Mouse (Mus musculus): ENCODE measurements around the gene Ctsa.

Ctsa gene

DNA sequence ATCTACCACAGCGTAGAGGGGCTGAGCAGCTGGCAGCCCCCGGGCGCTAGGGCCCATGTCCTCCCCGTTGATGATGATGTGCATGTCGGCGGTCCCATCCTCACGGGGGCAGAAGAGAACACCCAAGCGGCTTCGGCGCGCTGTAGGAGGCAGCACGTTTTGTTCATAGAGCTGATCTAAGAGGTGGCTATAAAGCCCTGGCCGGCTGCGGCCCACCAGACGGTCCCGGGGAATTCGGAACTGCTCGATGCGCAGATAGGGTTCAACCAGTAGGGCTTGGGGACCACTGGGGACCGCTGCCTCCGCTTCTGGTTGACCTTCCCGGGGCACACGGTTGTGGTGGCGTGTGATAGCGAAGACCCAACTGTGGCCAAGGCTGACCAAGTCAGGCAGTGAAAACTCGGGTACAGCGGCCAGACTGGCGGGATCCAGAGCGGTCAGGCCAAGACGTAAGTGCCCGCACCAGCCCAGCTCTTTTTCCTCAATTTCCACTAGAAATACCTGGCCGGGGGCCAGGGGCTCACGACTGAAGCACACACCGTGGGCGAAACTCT is at the start of gene Ctsa:
Gene Ctsa (plus strand): TSS at position 126 of the 554 bp plus-strand sequence.
- in situ Hi-C loops (cut with MboI; ENCODE audit: unreplicated experiment in 2 of 2): loop anchor here (5.0 kb wide), 4 partner anchors 39 to 79 kb away; partner anchors contain the start of genes Pcif1 (in 1 of the 2) and Zfp335 (in 1 of the 2)

DNA sequence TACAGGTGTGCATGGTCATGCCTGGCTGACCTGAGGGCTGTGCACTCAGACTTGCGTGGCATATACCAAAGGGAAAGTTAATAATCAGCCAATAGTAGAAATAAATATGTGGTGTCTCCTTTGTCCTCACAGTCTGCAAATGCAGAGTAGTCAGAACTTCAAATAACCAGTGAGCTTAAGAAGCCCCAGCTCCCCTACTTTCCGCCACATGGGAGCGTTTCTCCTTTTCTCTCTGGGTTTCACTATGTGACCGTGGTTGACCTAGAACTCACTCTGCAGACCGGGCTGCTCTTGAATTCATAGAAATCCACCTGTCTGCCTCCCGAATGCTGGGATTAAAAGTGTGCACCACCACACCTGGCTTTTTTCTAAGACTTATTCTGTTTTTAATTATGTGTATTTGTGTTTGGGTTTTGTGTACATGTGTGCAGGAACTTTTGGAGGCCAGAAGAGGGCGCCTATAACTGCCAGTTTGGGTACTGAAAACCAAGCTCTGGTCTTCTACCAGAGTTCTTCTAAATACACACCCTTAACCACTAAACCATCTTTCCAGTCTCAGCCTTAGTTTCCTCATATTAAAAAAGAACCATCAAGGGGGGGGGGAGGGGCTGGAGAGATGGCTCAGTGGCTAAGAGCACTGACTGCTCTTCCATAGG is 48.6 kb upstream of the Ctsa start:
- in situ Hi-C loops (cut with MboI; ENCODE audit: unreplicated experiment in 2 of 2): loop anchor here in 1 of 2 experiments (25.0 kb wide), 1 partner anchor 503 kb away; the partner anchor contains the start of gene Slc35c2

DNA sequence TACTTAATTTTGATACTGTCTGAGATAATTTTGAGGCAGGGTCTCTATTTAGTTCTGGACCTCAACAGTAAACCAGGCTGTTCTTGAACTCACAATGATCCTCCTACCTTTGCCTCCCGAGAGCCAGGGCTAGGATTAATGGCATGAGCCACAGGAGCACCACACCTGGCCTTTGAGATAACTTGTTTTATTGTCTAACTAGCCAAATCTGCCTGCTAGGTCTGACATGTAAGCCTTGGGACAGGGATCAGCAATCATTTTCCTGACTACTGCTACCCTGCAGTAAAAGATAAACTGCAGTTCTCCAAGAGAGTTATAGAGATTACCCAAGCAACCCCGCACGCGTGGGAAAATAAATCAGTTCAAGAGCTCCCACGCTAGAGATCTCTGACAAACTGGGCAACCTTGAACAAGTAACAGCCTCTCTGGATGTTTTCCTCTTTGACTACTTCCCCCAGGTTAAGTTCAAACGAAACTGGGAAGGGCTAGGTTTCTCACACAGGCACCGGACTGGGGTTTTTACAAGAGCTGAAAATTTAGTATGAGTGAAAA is 47.7 kb upstream of the Ctsa start:
- in situ Hi-C loops (cut with MboI; ENCODE audit: unreplicated experiment in 2 of 2): loop anchor here in 1 of 2 experiments (25.0 kb wide), 1 partner anchor 502 kb away; the partner anchor contains the start of gene Slc35c2

DNA sequence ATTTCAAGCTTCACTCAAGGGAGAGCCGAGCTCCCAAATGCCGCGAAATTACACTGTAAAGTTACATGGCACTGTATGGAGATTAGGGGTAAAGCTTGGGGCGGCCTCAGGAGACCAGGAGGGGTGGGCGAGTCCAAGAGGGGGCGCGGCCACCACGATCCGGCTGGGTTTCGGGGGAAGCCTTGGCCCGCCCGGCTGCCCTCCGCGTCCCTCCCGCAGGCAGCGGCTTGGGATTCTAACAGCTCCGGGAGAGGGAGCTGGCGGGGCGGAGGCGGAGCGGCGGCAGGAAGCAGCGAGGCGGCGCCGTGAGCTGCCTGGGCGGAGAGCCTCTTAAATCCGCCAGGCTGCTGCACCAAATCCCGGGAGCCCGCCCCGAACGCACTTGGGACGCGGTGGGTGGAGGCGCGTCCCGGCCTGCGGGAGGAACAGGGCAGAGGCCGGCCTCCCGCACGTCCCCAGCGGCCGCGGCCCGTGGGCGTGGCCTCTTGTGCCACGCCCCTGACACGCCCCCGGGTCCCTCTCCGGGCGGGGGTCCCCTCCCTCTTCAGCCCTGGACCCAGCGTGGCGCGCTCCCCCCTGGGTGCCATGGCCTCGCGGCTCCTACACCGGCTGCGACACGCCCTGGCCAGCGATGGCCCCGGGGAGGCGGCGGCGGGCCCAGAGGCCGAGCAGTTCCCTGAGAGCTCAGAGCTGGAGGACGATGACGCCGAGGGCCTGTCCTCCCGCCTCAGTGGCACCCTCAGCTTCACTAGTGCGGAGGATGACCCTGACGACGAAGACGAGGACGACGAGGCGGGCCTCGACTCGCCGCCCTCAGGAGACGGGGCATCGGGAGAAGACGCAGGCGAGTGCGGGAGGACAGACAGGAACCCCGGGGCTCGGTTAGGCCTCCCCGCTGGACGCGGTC is 46.9 kb upstream of the Ctsa start, which contains the start of gene Snx21:
Gene Snx21 (plus strand): TSS at position 343 of the 907 bp plus-strand sequence.
- in situ Hi-C loops (cut with MboI; ENCODE audit: unreplicated experiment in 2 of 2): loop anchor here in 1 of 2 experiments (25.0 kb wide), 1 partner anchor 502 kb away; the partner anchor contains the start of gene Slc35c2

DNA sequence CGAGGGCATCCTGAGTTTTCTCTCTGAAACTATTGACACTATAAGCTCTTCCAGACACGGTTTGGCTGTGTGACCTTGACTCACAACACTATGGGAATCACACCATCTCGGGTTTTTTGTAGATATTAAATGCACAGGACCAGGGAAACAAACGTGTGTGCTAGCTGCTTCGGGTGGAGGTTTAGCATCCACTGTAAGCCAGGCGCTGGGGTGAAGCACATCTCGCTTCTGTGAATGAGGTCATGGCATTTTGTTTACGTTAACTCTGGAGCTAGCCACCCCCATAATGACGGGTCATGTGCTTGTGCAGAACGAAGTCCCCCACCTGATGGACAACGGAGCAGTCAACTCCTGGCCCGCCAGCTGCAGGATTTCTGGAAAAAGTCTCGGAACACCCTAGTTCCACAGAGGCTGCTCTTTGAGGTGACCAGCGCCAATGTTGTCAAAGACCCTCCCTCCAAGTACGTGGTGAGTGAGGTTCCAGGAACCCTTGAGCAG is 46.2 kb upstream of the Ctsa start:
- in situ Hi-C loops (cut with MboI; ENCODE audit: unreplicated experiment in 2 of 2): loop anchor here in 1 of 2 experiments (25.0 kb wide), 1 partner anchor 501 kb away; the partner anchor contains the start of gene Slc35c2

DNA sequence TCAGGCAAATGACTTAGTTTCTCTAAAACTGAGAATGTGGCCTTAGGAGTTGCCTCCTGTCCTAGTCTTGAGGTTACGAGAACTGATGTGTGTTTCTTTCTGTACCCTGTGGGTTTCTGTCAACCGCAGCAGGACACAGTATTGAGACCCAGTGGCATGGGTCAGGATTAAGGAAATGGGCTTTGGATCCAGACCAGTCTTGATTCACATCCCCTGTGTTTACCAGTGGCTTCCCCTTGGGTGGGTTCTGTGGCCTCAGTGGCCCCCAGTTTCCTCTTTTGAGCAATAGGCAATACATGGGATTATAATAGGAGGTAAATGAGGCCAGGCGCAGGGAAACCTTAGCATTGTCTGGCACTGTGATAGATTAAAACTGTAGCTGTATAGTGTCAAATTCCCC is 45.6 kb upstream of the Ctsa start:
- in situ Hi-C loops (cut with MboI; ENCODE audit: unreplicated experiment in 2 of 2): loop anchor here in 1 of 2 experiments (25.0 kb wide), 1 partner anchor 500 kb away; the partner anchor contains the start of gene Slc35c2

DNA sequence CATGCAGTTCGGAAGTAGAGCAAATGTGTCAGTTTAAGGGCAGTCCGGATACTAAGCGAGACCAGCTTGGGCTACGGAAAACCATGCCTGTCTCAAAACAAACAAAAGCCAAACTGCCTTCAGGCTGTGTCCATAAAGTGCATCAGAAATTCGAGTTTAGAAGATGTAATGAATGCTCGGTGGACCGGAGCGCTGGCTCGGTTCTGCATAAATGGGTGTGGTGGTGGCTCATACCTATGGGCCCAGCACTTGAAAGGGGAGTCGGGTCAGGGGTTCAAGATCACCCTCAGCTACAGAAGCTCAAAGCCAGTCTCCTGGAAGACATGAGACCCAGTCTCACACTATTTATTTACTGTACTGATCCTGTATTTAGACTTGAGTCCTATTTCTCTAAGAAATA is 44.9 kb upstream of the Ctsa start:
- in situ Hi-C loops (cut with MboI; ENCODE audit: unreplicated experiment in 2 of 2): loop anchor here in 1 of 2 experiments (25.0 kb wide), 1 partner anchor 500 kb away; the partner anchor contains the start of gene Slc35c2

DNA sequence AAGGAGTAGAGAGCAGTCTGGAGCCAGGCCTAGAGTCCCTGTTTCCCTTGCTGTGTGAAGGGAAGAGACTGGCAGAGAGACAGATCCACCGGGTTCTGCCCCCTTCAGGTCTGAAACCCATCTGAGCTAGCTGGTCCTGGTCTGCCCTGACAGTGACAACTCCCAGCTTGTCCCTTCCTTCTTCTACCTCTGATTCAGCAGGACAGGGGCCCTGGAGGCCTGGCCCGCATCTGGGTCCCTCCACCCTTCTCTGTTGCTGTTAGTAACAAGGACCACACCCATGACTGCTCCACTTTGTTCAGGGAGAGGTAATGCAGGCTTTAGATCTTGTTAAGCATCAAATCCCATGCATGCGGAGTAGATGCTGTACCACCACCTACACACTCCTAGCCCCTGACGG is 44.3 kb upstream of the Ctsa start:
- in situ Hi-C loops (cut with MboI; ENCODE audit: unreplicated experiment in 2 of 2): loop anchor here in 1 of 2 experiments (25.0 kb wide), 1 partner anchor 499 kb away; the partner anchor contains the start of gene Slc35c2

DNA sequence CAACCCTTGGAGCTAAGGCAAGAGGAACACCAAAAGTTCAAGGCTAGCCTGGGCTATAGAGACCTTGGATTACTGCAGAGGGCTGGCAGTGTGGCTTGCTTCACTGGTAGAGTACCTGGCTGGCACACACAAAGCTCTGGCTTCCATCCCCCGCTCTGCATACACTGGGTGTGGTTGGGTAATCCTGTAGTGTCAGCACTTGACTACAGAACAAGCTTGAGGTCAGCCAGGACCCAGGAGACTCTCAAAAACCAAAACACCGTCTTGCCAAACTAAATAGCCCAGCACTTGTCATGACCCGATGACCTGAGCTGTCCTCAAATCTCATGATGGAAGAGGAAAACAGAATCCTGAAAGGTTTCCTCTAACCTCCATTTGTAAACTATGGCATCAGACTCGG is 42.2 kb upstream of the Ctsa start:
- in situ Hi-C loops (cut with MboI; ENCODE audit: unreplicated experiment in 2 of 2): loop anchor here (5.0 to 25.0 kb wide), 4 partner anchors 116 to 497 kb away; partner anchors contain the start of genes Eppin (in 1 of the 2), Slc35c2 (in 1 of the 2) and Wfdc11 (in 1 of the 2)

DNA sequence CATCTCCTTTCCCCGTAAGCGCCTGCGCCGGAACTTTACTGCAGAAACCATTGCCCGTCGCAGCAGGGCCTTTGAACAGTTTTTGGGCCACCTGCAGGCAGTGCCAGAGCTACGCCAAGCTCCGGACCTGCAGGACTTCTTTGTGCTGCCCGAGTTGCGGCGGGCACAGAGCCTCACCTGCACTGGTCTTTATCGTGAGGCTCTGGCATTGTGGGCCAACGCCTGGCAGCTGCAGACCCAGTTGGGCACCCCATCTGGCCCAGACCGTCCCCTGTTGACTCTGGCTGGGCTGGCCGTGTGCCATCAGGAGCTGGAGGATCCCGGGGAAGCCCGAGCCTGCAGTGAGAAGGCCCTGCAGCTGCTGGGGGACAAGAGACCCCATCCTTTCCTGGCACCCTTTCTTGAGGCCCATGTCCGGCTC is 40.8 kb upstream of the Ctsa start:
- in situ Hi-C loops (cut with MboI; ENCODE audit: unreplicated experiment in 2 of 2): loop anchor here (5.0 to 25.0 kb wide), 4 partner anchors 117 to 495 kb away; partner anchors contain the start of genes Eppin (in 1 of the 2), Slc35c2 (in 1 of the 2) and Wfdc11 (in 1 of the 2)

DNA sequence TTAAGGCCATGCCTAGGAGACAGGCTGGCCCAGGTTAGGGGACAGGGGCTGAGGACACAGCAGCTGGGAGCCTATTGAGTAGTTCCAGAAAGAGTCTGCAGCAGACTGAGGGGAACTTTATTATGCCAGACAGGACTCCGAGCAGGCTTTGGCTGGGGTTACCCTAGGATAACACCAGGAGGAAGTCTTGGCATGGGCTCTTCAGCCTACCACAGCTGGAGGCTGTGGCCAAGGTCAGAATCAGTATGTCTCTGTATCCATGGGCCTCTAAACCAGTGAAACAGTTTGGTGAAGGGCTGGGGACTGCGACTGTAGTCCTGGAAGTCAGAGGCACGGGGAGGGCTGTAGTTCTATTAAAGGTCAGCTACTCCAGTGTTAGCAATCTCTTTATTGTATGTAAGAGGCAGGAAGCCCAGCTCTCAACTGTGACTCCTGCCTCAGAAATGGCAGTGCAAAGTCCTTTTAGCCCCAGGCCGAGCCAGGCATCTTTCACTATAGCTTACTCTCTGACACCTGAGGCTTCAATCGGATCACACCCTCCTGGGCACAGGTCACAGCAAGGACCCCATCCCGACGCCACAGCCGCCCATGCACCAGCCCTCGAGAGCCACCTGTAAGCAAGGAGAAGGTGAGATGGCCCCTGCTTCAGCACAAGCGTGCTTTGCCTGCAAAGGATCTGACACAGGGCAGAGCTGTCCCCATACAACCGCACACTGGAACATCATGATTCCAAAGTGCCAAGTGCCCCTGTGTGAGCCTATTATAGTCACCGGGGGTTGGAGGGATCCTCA is 40.1 kb upstream of the Ctsa start:
- in situ Hi-C loops (cut with MboI; ENCODE audit: unreplicated experiment in 2 of 2): loop anchor here (5.0 to 25.0 kb wide), 4 partner anchors 118 to 495 kb away; partner anchors contain the start of genes Eppin (in 1 of the 2), Slc35c2 (in 1 of the 2) and Wfdc11 (in 1 of the 2)

DNA sequence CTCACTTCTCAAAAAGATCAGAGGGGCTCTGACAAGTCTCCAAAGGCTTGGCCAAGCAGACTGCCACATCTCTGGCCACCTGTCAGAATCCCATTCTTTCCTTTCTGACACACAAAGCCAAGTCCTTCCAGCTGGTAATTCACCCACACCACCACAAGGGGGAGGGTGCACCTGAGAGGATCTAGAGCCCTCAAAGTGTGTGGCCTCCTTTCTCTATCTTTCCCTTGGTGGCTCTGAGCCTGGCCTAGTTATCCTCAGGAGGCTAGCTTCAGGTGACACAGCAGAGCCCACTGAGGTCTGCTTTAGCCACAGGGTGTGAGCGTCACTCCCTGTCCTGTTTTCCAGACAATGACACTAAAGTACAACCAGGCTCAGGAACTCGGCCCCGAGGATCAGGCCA is 39.4 kb upstream of the Ctsa start:
- in situ Hi-C loops (cut with MboI; ENCODE audit: unreplicated experiment in 2 of 2): loop anchor here (5.0 to 25.0 kb wide), 4 partner anchors 118 to 494 kb away; partner anchors contain the start of genes Eppin (in 1 of the 2), Slc35c2 (in 1 of the 2) and Wfdc11 (in 1 of the 2)

DNA sequence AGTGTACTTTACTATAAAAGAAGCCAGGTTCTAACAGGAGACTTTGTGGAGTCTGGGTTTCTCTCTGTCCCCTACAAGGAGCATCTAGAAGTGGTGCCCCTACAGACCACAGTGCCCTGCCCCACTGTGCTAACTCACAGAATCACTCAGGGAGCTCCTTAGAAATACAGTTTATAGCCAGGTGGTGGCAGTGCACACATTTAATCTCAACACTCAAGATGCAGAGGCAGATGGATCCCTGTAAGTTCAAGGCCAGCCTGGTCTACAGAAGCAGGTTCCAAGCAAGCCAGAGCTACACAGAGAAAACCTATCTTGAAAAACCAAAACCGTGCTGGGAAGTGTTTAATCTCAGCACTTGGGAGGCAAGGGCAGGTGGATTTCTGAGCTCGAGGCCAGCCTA is 38.9 kb upstream of the Ctsa start:
- in situ Hi-C loops (cut with MboI; ENCODE audit: unreplicated experiment in 2 of 2): loop anchor here (5.0 to 25.0 kb wide), 4 partner anchors 119 to 494 kb away; partner anchors contain the start of genes Eppin (in 1 of the 2), Slc35c2 (in 1 of the 2) and Wfdc11 (in 1 of the 2)

DNA sequence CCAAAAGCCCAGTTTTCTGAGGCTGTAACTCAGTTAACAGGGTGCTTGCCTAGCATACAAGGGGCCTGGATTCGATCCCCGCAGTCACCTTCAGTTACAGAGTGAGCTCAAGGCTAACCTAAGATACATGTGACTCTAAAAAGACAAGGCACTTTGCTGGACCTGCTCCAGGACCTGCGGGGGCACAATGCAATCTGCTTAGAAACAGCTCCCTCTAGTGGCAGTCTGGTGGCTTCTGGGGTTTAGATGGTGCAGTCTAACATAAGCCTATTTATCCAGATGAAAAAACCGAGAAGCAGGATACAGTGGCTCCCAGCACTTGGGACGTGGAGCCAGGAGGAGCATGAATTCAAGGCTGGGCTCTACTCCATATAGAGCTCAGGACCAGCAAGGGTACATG is 38.4 kb upstream of the Ctsa start:
- in situ Hi-C loops (cut with MboI; ENCODE audit: unreplicated experiment in 2 of 2): loop anchor here (5.0 to 25.0 kb wide), 4 partner anchors 119 to 493 kb away; partner anchors contain the start of genes Eppin (in 1 of the 2), Slc35c2 (in 1 of the 2) and Wfdc11 (in 1 of the 2)

DNA sequence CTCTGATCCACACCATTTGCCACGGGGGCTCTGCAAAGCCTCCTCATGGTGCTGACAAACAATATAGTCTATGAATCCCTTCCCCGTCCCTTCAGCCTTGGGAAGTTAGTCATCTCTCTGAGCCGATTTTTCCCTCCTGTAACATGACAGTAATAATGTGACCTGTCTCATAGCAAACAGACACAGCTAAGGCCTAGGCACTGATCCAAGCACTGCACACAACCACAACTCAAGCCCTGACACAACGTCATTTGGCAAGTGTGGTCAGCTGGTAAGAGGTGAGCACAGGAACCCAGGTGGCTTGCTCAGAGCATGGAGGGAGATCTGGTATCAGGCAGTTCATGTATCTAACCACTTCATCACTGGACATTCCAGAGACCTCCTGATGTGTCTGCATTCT is 36.8 kb upstream of the Ctsa start:
- in situ Hi-C loops (cut with MboI; ENCODE audit: unreplicated experiment in 2 of 2): loop anchor here (5.0 to 25.0 kb wide), 4 partner anchors 119 to 491 kb away; partner anchors contain the start of genes Slc35c2 (in 1 of the 2) and Wfdc11 (in 1 of the 2)

DNA sequence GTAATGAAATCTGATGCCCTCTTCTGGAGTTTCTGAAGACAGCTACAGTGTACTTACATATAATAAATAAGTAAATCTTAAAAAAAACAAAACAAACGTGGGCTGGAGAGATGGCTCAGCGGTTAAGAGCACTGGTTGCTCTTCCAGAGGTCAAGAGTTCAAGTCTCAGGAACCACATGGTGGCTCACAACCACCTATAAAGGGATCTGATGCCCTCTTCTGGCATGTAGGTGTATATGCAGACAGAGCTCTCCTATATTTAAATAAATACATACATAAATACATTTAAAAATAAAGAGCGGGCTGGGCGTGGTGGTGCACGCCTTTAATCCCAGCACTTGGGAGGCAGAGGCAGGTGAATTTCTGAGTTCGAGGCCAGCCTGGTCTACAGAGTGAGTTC is 34.1 kb upstream of the Ctsa start:
- in situ Hi-C loops (cut with MboI; ENCODE audit: unreplicated experiment in 2 of 2): loop anchor here (5.0 to 25.0 kb wide), 4 partner anchors 121 to 489 kb away; partner anchors contain the start of genes Slc35c2 (in 1 of the 2) and Wfdc11 (in 1 of the 2)

DNA sequence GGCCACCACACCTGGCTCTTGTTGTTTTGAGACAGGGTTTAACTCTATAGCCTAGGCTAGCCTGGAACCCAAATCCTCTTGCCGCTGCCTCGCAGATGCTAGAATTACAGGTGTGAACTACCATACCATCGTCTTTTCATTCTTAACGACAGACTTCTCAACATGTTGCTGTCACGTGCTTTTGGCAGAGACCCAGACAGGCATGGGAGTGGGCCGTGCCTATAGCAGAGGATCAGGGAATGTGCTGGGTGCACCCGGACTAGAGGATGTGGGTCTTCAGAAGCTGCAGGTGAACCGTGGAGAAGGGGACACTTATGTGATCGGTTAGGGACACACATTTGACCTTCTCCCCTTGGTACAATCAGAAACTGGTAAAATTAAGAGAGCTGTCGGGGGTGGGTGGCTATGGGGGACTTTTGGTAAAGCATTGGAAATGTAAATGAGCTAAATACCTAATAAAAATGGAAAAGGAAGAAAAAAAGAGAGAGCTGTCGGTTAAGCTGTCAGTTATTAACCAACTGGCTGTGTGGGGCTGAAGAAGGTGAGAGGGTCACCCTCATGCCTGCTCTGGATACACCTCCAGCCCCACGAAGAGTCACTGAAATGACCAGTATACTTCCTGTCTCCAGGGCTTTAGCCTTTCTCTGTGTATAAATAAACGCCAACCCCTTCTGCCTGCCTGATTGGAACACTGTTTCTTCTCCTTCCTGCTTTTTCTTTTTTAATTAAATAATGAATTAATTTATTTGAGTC is 32.2 kb upstream of the Ctsa start:
- in situ Hi-C loops (cut with MboI; ENCODE audit: unreplicated experiment in 2 of 2): no loop called here

All from v-Abl transformed pro-B cells (cell line).